Mouse (Mus musculus): ENCODE measurements around the gene Patz1. TPM values are rescaled to one million over a fixed set of nuclear protein-coding genes. Genes with fewer than 3 reads are reported as not detected.

Gene Patz1
- polyA plus RNA-seq, 1 experiment from 2014 or later: 59.5 TPM

GRCm38 (mm10) chr11:3347835-3348195 lies 59.1 kb downstream of the Patz1 start:
- ATAC-seq (no peak), DNase-seq (ENCODE audit: low read depth, low spot score) (no peak)
- in situ Hi-C loops (cut with MboI; ENCODE audit: low pct_unique_long_range_greater_than_20kb): loop anchor here (5.0 kb wide), 2 partner anchors 59 to 99 kb away; partner anchors contain the start of gene Limk2
- H3K27me3 ChIP-seq: no peaks in the 10 kb centered on the region
- no peak for TF ChIP-seq CTCF (IDR thresholded peaks at IDR 0.05)
- ChIA-PET CTCF (interaction anchor here (0.6 to 3.4 kb wide), 18 partner anchors 11 to 114 kb away, joined by 3 to 15 read pairs (median 4); partner anchors contain the start of genes Limk2 and Rnf185), POLR2A (no interaction called here)

DNA sequence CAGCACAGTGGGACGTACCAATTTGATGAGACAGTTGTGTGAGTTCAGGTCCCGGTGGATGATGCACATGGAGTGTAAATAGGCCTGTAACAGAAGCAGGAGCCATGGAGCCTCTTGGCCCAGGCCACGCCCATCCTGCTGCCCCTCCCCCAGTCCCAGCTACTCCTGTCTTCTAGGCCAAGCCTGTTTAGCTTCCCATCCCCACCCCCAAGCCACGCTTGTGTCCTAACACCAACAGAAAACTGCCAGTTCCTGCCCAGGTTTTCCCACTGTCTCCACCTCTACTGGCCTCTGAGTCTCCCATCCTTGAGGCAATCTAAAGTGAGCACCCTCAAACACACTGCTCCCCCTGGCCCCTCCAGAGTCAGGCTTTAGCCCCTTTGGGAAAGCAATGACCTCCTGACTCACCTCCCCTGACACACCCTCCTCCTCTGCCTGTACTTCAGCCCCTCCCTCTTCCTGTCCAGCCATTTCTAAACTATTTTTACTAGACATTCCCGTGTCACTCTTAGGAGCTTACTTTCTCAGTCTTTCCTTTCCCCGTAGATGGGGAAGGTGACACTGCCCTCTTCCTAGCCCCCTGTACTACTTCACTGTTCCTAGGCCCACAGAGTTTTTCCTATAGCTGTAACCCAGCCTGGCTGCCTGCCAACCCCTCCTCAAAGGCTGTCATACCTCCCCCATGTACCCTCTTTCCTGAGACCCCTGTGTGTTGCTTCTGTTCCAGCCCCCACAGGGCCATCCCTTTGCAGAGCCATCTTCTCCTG lies 60.1 kb downstream of the Patz1 start:
- no peak for TF ChIP-seq CTCF (IDR thresholded peaks at IDR 0.05)
- no peak for DNase-seq (ENCODE audit: low read depth, low spot score)
- H3K27me3 ChIP-seq: no peaks in the 10 kb centered on the region
- in situ Hi-C loops (cut with MboI; ENCODE audit: low pct_unique_long_range_greater_than_20kb): loop anchor here (5.0 kb wide), 2 partner anchors 59 to 99 kb away; partner anchors contain the start of gene Limk2
- ChIA-PET CTCF (interaction anchor here (0.8 to 3.4 kb wide), 7 partner anchors 9 to 102 kb away, joined by 3 to 15 read pairs (median 5); no protein-coding TSS in a partner anchor), POLR2A (interaction anchor here (0.6 to 0.9 kb wide), 4 partner anchors 11 to 56 kb away, joined by 3 to 5 read pairs (median 4); no protein-coding TSS in a partner anchor)
- ATAC-seq: peak; percentile 36

- in situ Hi-C loops (cut with MboI; ENCODE audit: low pct_unique_long_range_greater_than_20kb): loop anchor here (5.0 kb wide), 2 partner anchors 58 to 98 kb away; partner anchors contain the start of gene Limk2
- POLR2A ChIA-PET: interaction anchor here (0.6 to 0.7 kb wide), 2 partner anchors 21 to 57 kb away, joined by 3 to 4 read pairs; no protein-coding TSS in a partner anchor
- ATAC-seq: no peak
Observed at GRCm38 (mm10) chr11:3349343-3349695, 60.6 kb downstream of the Patz1 start.

DNA sequence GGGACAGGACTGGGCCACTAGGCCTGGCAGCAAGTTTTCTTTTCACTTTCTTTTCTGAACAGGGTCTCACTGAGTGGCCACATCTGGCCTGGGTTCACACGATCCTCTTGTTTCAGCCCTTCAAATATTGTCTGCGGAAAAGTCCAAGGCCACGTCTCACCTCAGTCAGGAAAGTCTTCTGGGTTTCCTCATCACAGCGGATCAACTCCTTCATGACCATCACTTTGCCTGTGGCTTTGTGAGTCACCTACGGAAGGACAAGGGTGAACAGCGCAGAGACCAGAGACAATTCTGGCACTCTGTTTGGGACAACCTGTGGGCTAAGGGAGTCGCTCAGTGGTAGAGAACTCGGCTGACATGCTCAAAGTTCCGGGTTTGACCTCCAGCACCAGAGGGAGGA lies 63.5 kb downstream of the Patz1 start:
- no peak for DNase-seq (ENCODE audit: low read depth, low spot score)
- ATAC-seq: no peak
- ChIA-PET POLR2A (interaction anchor here (0.6 to 1.1 kb wide), 2 partner anchors 10 to 36 kb away, joined by 3 read pairs; no protein-coding TSS in a partner anchor), CTCF (no interaction called here)
- H3K27me3 ChIP-seq: no peaks in the 10 kb centered on the region
- in situ Hi-C loops (cut with MboI; ENCODE audit: low pct_unique_long_range_greater_than_20kb): no loop called here
- no peak for TF ChIP-seq CTCF (IDR thresholded peaks at IDR 0.05)

More at GRCm38 (mm10) chr11:3349343-3349695, 60.6 kb downstream of the Patz1 start:
- DNase-seq (ENCODE audit: low read depth, low spot score): no peak
- no peak for TF ChIP-seq CTCF (IDR thresholded peaks at IDR 0.05)
- CTCF ChIA-PET: interaction anchor here (1.4 to 1.7 kb wide), 3 partner anchors 11 to 13 kb away, joined by 4 to 6 read pairs (median 5); no protein-coding TSS in a partner anchor
- H3K27me3 ChIP-seq: no peaks in the 10 kb centered on the region

DNA sequence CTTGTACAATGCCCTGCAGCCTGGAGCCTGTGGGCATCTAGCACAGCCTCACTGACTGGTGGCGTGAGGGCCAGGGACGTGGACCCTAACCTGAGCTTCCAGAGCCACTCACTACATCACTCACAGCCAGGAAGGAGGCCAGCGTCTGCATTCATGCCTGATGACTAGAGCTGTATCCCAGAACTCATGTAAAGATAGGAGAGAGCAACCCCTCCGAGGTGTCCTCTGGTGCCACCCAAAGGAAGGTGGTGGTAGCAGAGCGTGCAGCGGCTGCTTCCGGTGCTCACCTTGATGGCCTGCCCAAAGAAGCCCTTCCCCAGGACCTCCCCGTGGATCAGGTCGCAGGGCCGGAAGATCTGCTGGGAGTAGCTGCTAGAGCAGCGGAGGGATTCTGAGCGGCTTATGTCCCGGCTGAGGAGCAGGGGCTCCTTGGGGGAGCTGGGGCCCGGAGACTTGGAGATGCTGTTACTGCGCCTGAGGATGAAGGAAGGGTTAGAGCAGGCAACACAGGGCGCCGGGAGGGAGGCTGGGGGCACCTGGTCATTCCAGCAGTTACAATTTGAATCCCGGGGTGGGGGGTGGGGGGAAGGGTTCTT lies 64.4 kb downstream of the Patz1 start:
- ChIA-PET CTCF (interaction anchor here (0.6 to 0.9 kb wide), 2 partner anchors 21 to 61 kb away, joined by 3 read pairs; no protein-coding TSS in a partner anchor), POLR2A (interaction anchor here (0.6 to 1.1 kb wide), 2 partner anchors 11 to 37 kb away, joined by 3 read pairs; no protein-coding TSS in a partner anchor)
- ATAC-seq: no peak
- no peak for DNase-seq (ENCODE audit: low read depth, low spot score)
- no peaks in the 10 kb centered on the region for H3K27me3 ChIP-seq
- TF ChIP-seq CTCF (IDR thresholded peaks at IDR 0.05): no peak
- in situ Hi-C loops (cut with MboI; ENCODE audit: low pct_unique_long_range_greater_than_20kb): no loop called here

Other genes starting within 250 kb of the Patz1 start
- gene Sfi1, start 95.4 kb upstream of the Patz1 start, polyA plus RNA-seq (2021): 32.3 TPM
- gene Eif4enif1, start 86.5 kb upstream of the Patz1 start, polyA plus RNA-seq (2021): 69.8 TPM
- gene Drg1, start 22.5 kb upstream of the Patz1 start, polyA plus RNA-seq (2021): 137 TPM
- gene Pik3ip1, start 41.5 kb downstream of the Patz1 start, polyA plus RNA-seq (2021): 24.7 TPM
- 38.5 TPM for gene Limk2, start 120.3 kb downstream of the Patz1 start, polyA plus RNA-seq (2021)
- 44.8 TPM for gene Rnf185, start 163.5 kb downstream of the Patz1 start, polyA plus RNA-seq (2021)
- gene Pla2g3, start 199.4 kb downstream of the Patz1 start, polyA plus RNA-seq (2021): 0.37 TPM
- gene Inpp5j, start 215.9 kb downstream of the Patz1 start, polyA plus RNA-seq (2021): 9.6 TPM
- 65.1 TPM for gene Selenom, start 225.8 kb downstream of the Patz1 start, polyA plus RNA-seq (2021)